Mouse (Mus musculus) erythroblast, embryonic 14.5 days (primary cell): ENCODE data around the gene Dgat2. TPM values are rescaled to one million over a fixed set of nuclear protein-coding genes. Genes with fewer than 3 reads are reported as not detected.

ENCODE experiments used
- H3K27me3 ChIP-seq: 2 replicates; pipeline ENCODE4 v1.6.1; 2012; ENCODE audit warnings: inconsistent platforms; ENCODE audit not compliant: control insufficient read depth
- H3K36me3 ChIP-seq: 2 replicates; pipeline ENCODE4 v1.6.1; 2012; ENCODE audit warnings: mild to moderate bottlenecking, inconsistent platforms; ENCODE audit not compliant: control insufficient read depth
- H3K4me1 ChIP-seq: 2 replicates; pipeline ENCODE4 v1.6.1; 2012; ENCODE audit warnings: inconsistent platforms; ENCODE audit not compliant: control insufficient read depth
- H3K4me3 ChIP-seq: replicated peaks from 2 replicates; pipeline ENCODE3; 2012; ENCODE audit warnings: moderate library complexity, mild to moderate bottlenecking, inconsistent platforms
- H3K9me3 ChIP-seq: 2 replicates; pipeline ENCODE4 v1.6.1; 2012; ENCODE audit warnings: low read length, inconsistent platforms, mixed read lengths; ENCODE audit not compliant: control insufficient read depth
- GATA1 ChIP-seq: IDR thresholded peaks from 2 replicates; pipeline ENCODE4 v1.6.1; 2012; ENCODE audit warnings: low read length, inconsistent platforms, mixed read lengths
- TAL1 ChIP-seq: IDR thresholded peaks from 3 replicates; pipeline ENCODE4 v1.6.1; 2012; ENCODE audit warnings: low read length, inconsistent platforms, mixed read lengths
- polyA plus RNA-seq: library from polyadenylated mRNA; stranded (reverse); fragments of >175 nt; gene quantifications from 2 replicates; pipeline ENCODE4 v1.2.3, GENCODE M21; 2012

Dgat2 gene
- polyA plus RNA-seq, 1 experiment, result 0.21 TPM

DNA sequence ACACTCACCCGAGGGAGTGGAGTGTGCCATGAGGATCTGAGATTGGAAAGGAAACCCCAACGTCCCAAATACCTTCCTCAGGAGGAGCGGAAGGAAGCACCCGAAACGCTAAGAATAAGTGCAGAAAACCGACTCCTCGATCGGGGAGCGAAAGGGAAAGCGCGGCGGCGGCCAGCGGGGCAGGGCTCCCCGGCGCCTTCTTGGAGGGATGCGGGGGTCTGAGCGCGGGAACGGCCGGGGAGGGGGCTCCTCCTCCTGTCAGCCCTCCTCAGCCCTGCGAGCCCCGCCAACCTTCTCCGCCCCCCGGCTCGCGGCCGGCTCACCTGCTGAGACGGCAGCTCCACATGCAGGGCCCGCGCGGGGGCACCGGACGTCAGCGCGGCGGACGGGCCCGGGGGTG, 42.0 kb downstream of the Dgat2 start:
- H3K36me3 ChIP-seq, result peaks cover 6% of the 10 kb centered on the region
- peaks cover 3% of the 10 kb centered on the region for H3K9me3 ChIP-seq
- peaks cover 2% of the 10 kb centered on the region; the same call in 1 of the 2 replicates for H3K27me3 ChIP-seq
- H3K4me1 ChIP-seq, result peaks cover 34% of the 10 kb centered on the region
- no peak for TF ChIP-seq GATA1
- TF ChIP-seq TAL1, result no peak
- H3K4me3 ChIP-seq, result peak overlapping the region; percentile 93

DNA sequence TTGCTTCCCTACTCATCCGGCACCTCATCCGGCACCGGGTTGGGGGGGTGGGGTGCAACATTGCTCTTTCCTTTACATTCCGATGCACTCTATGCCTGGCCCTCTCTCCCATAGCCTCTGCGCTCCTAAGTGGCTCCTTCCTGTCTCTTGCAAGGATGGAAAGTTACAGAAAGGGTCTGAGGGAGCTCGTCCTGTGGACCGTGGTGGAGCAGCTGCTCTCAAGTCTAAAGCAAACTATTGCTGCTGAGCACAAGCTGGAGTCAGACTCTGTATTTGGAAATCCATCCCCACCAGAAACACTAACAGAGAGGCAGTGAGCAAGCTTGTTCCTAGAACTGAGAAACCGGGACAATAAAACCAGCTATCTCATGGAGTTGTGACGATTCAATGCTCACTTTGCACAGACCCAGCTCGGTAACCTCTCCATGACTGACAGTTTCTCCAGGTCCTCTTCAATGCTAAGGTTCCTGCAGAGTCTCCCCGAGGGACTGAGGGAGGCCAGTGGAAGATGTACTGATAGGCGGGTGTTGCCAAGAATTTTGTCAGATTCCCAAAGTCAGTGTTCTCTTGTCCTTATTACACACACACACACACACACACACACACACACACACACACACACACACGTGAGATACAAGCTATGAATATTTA, 42.6 kb downstream of the Dgat2 start:
- TF ChIP-seq TAL1 (no peak), GATA1 (no peak)
- Histone ChIP-seq H3K27me3 (peaks cover 2% of the 10 kb centered on the region; the same call in 1 of the 2 replicates), H3K9me3 (peaks cover 9% of the 10 kb centered on the region), H3K4me3 (peak overlapping the region; percentile 93), H3K4me1 (peaks cover 34% of the 10 kb centered on the region), H3K36me3 (peaks cover 10% of the 10 kb centered on the region)

DNA sequence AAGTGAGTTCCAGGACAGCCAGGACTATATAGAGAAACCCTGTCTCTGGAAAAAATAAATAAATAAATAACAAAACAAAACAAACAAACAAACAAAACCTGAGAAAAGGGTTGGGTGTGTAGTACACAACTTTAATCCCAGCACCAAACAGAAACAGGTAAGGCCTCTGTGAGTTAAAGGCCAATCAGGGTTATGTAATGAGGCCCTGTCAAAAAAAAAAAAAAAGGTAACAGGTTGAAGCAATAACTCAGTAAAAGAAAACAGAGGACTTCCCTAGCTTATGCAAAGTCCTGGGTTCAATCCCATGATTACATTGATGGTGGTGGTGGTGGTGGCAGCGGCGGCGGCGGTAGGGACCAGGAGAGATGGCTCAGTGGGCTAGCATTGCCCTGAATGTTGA, 45.0 kb downstream of the Dgat2 start:
- Histone ChIP-seq H3K9me3 (peaks cover 9% of the 10 kb centered on the region), H3K4me3 (no peak overlapping the region), H3K27me3 (no peaks in the 10 kb centered on the region), H3K4me1 (peaks cover 34% of the 10 kb centered on the region), H3K36me3 (peaks cover 10% of the 10 kb centered on the region)
- TF ChIP-seq TAL1, result no peak
- no peak for TF ChIP-seq GATA1

DNA sequence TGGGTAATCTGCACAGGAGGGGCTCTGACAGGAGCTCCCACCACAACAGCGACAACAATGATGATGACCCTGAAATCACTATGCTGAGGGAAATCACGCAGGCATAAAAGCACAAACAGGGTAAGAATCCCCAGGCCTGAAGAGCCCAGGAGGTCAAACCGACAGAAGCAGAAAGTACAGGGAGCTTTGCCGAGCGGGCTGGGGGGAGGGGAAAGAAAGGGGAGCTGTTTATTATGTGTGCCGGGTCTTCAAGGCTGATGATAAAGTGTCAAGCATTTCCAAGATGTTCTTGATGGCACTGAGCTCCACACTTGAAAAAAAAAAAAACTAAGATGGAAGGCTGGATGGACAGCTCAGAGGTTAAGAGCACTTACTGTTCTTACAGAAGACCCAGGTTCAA, 45.7 kb downstream of the Dgat2 start:
- Histone ChIP-seq H3K36me3 (peaks cover 10% of the 10 kb centered on the region), H3K4me3 (no peak overlapping the region), H3K27me3 (no peaks in the 10 kb centered on the region), H3K9me3 (peaks cover 9% of the 10 kb centered on the region), H3K4me1 (peaks cover 28% of the 10 kb centered on the region)
- no peak for TF ChIP-seq TAL1
- TF ChIP-seq GATA1, result no peak

DNA sequence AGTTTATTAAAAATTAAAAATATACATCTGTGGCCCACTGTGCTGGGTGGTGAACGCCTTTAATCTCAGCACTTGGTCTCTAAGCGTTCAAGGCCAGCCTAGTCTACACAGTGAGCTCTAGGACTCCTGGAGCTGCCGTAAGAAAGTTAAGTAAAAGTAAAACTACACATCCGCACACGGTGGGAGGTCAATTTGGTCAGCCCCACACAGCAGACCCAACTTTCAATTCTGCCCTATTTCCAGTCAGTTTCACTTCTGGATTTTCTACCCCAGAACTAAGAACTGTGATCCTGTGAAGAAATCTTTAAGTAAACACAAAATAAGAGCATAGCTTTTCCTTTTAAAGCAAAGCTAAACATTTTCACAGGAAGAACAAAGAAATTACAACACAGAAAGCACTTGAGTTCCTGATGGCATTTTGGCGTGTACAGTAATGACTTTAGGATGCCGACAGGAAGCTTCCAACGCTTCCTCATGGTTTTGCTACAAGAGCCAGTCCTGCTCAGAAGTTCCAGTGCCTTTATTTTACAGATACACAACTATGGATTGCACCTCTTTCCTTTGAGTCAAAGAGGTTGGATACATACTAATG, 48.6 kb downstream of the Dgat2 start:
- Histone ChIP-seq H3K36me3 (peaks cover 10% of the 10 kb centered on the region), H3K4me3 (no peak overlapping the region)
- TF ChIP-seq GATA1 (no peak), TAL1 (no peak)

DNA sequence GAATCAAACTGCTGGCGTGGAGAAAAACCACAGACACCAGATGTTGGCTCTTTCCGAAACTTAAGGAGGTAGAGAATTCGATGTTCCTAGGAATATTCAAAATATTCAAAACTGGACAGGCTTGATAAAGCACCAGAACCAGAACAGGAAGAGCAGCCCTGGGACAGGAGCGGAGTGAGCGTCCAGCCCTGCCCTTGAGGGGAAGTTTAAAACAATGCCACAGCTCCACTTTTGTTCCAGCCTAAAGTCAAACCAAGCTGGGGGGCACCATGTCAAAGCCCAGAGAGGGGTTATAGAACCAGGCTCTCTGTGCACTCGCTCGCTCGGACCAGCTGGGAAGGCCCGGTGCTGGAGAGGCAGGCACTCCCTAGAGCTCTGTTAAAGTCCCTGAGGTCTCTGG, 49.9 kb downstream of the Dgat2 start:
- Histone ChIP-seq H3K4me1 (peaks cover 14% of the 10 kb centered on the region), H3K4me3 (no peak overlapping the region), H3K9me3 (peaks cover 9% of the 10 kb centered on the region), H3K27me3 (no peaks in the 10 kb centered on the region), H3K36me3 (peaks cover 10% of the 10 kb centered on the region)
- TF ChIP-seq TAL1, result no peak
- no peak for TF ChIP-seq GATA1

More for the DNA sequence above, 48.6 kb downstream of the Dgat2 start:
- Histone ChIP-seq H3K27me3 (no peaks in the 10 kb centered on the region), H3K9me3 (peaks cover 9% of the 10 kb centered on the region), H3K4me1 (peaks cover 6% of the 10 kb centered on the region)

DNA sequence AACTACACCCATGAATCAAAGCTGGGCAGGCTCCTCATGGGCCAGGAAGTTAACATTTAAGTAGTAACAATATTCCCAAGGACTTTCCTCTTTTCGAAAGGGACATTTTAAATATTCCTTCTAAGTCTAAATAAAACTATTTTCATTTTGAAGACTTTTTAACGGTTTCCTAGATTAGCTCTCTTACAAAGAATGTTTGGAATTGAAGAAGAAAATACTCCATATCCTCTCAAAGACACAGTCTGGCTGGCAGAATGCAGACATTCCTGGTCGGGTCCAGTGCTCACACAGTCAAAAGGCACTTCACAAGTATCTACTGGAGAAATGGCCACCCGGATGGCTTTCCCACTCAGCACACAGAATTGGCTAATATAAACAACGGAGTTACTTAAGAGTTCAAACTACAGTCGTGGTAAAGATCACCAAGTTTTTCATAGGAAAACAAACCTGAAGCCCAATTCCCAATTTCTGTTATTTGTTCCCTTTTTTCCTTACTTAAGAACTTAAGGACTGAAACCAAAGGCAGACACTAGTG, 50.6 kb downstream of the Dgat2 start:
- Histone ChIP-seq H3K4me3 (no peak overlapping the region), H3K27me3 (no peaks in the 10 kb centered on the region), H3K9me3 (peaks cover 9% of the 10 kb centered on the region), H3K36me3 (peaks cover 10% of the 10 kb centered on the region), H3K4me1 (peaks cover 14% of the 10 kb centered on the region)
- TF ChIP-seq TAL1, result no peak
- TF ChIP-seq GATA1, result no peak

DNA sequence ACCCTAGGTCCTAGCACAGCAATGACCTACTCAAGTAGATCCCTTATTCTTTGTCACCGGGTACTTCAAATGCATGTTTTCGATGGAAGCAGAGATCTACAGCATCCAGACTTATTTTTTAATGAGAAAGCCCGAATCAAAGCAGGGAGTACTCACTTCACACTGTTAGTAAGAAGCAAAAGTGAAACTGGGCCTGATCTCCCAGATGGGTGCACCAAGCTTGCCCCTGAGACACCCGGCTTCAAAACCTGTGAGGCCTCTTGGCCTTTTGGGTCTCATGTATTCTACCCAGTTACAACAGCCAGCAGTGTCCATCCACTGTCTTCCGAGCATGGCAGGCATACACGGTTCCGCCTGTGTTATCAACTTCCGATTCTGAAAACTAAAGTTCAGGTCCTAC, 53.6 kb downstream of the Dgat2 start:
- TF ChIP-seq GATA1 (no peak), TAL1 (no peak)
- peaks cover 14% of the 10 kb centered on the region for H3K4me1 ChIP-seq
- no peak overlapping the region for H3K4me3 ChIP-seq
- H3K9me3 ChIP-seq, result peaks cover 10% of the 10 kb centered on the region
- H3K36me3 ChIP-seq, result peaks cover 8% of the 10 kb centered on the region
- no peaks in the 10 kb centered on the region for H3K27me3 ChIP-seq
